In genomic region chr4:63817505-63817904, GRCm38 (mm10) we compare ENCODE assay signal across 29 mouse cellular contexts. TPM values are rescaled to one million over a fixed set of nuclear protein-coding genes. Genes with fewer than 3 reads are reported as not detected.
DNase-seq lines count a peak whose midpoint lies in the region; ATAC-seq lines count a peak whose summit lies in the region.
"Had no signal": no experiment of that assay in that cellular context is flagged by ENCODE, and none has a peak within 500 bp of the region (broad histone marks: within the 10 kb centered on the region; RNA-seq: fewer than 3 reads in every experiment).

No protein-coding gene starts in this region.

- no peaks in the 10 kb centered on the region for H3K79me2 ChIP-seq in macrophage (ENCODE audit: inconsistent target)

- H3K4me1 ChIP-seq in forebrain, embryonic 13.5 days, result no peaks in the 10 kb centered on the region
- H3K4me1 ChIP-seq in hindbrain, embryonic 11.5 days (replicated peaks; ENCODE audit: control insufficient read depth, insufficient read depth, low read length), result no peaks in the 10 kb centered on the region
- H3K4me1 ChIP-seq: embryonic facial prominence, embryonic 12.5 days; embryonic facial prominence, embryonic 15.5 days; forebrain, embryonic 15.5 days; heart, embryonic 10.5 days; heart, embryonic 13.5 days; hindbrain, embryonic 10.5 days had no signal

- H3K4me3 ChIP-seq in macrophage (ENCODE audit: inconsistent target), result no peak overlapping the region
- no peak overlapping the region for H3K4me3 ChIP-seq in forebrain, embryonic 13.5 days
- no peak overlapping the region for H3K4me3 ChIP-seq in hindbrain, embryonic 11.5 days (ENCODE audit: low read depth, low read length)
- H3K4me3 ChIP-seq: embryonic facial prominence, embryonic 12.5 days; embryonic facial prominence, embryonic 15.5 days; forebrain, embryonic 15.5 days; heart, adult 2 months; heart, embryonic 10.5 days; heart, embryonic 13.5 days; hindbrain, embryonic 10.5 days had no signal

- H3K36me3 ChIP-seq in macrophage (ENCODE audit: inconsistent target), result no peaks in the 10 kb centered on the region
- no peaks in the 10 kb centered on the region for H3K36me3 ChIP-seq in forebrain, embryonic 13.5 days (ENCODE audit: poor library complexity, severe bottlenecking)
- H3K36me3 ChIP-seq in hindbrain, embryonic 11.5 days (ENCODE audit: control insufficient read depth, insufficient read depth, low read length), result no peaks in the 10 kb centered on the region
- H3K36me3 ChIP-seq: embryonic facial prominence, embryonic 12.5 days; embryonic facial prominence, embryonic 15.5 days; forebrain, embryonic 15.5 days; heart, embryonic 10.5 days; heart, embryonic 13.5 days; hindbrain, embryonic 10.5 days had no signal

- no peaks in the 10 kb centered on the region for H3K27me3 ChIP-seq in forebrain, embryonic 13.5 days
- no peaks in the 10 kb centered on the region for H3K27me3 ChIP-seq in hindbrain, embryonic 11.5 days (ENCODE audit: control insufficient read depth, insufficient read depth, low read length)
- H3K27me3 ChIP-seq: embryonic facial prominence, embryonic 12.5 days; embryonic facial prominence, embryonic 15.5 days; forebrain, embryonic 15.5 days; heart, embryonic 13.5 days had no signal

- H3K9me3 ChIP-seq in forebrain, embryonic 13.5 days (replicated peaks), result no peaks in the 10 kb centered on the region
- H3K9me3 ChIP-seq in hindbrain, embryonic 11.5 days (ENCODE audit: control insufficient read depth, low read length), result no peaks in the 10 kb centered on the region
- H3K9me3 ChIP-seq: embryonic facial prominence, embryonic 12.5 days; embryonic facial prominence, embryonic 15.5 days; forebrain, embryonic 15.5 days; heart, embryonic 10.5 days; heart, embryonic 13.5 days; hindbrain, embryonic 10.5 days had no signal

- H3K4me2 ChIP-seq in forebrain, embryonic 13.5 days, result no peak overlapping the region
- H3K4me2 ChIP-seq in hindbrain, embryonic 11.5 days (replicated peaks; ENCODE audit: low read depth, low read length), result no peak overlapping the region
- H3K4me2 ChIP-seq: embryonic facial prominence, embryonic 12.5 days; embryonic facial prominence, embryonic 15.5 days; forebrain, embryonic 15.5 days; heart, embryonic 13.5 days; hindbrain, embryonic 14.5 days had no signal

- H3K9ac ChIP-seq in forebrain, embryonic 13.5 days, result no peak overlapping the region
- no peak overlapping the region for H3K9ac ChIP-seq in hindbrain, embryonic 11.5 days (ENCODE audit: low read depth, low read length)
- H3K9ac ChIP-seq: embryonic facial prominence, embryonic 12.5 days; embryonic facial prominence, embryonic 15.5 days; forebrain, embryonic 15.5 days; heart, embryonic 13.5 days; hindbrain, embryonic 14.5 days had no signal

- ATAC-seq in common myeloid progenitor, adult 5-6 weeks (replicated peaks; ENCODE audit: low read depth, poor library complexity, severe bottlenecking), result peak; percentile 77
- ATAC-seq in neutrophil, adult 5-6 weeks (ENCODE audit: extremely low read depth, insufficient number of reproducible peaks, low FRiP score, poor library complexity, severe bottlenecking), result 0 out of 2 replicates have a peak, but pooled peaks have one; percentile 36
- no peak for ATAC-seq in forebrain, embryonic 13.5 days
- ATAC-seq in hindbrain, embryonic 11.5 days (ENCODE audit: low FRiP score), result no peak
- ATAC-seq: forebrain, embryonic 15.5 days; hindbrain, postnatal 0 days; inflammation-experienced regulatory T-cells, adult 6 months had no signal

- H3K27ac ChIP-seq in macrophage, result peak overlapping the region; percentile 55
- H3K27ac ChIP-seq in forebrain, embryonic 13.5 days, result no peak overlapping the region
- no peak overlapping the region for H3K27ac ChIP-seq in hindbrain, embryonic 11.5 days (ENCODE audit: low read depth, low read length)
- H3K27ac ChIP-seq: embryonic facial prominence, embryonic 12.5 days; embryonic facial prominence, embryonic 15.5 days; forebrain, embryonic 15.5 days; heart, adult 2 months; heart, embryonic 10.5 days; heart, embryonic 13.5 days; hindbrain, embryonic 10.5 days; hindbrain, embryonic 14.5 days; hindbrain, postnatal 0 days had no signal

- DNase-seq in 416B (ENCODE audit: low read depth), result peak; percentile 7
- no peak for DNase-seq in right cerebral cortex, postnatal 25 days
- DNase-seq in hindbrain, embryonic 11.5 days (ENCODE audit: low spot score), result no peak
- DNase-seq: adrenal gland, adult 2 months; adrenal gland, postnatal 14 days; B cell, adult 2 months; cerebellum, adult 18-20 months; cerebellum, adult 9-10 months; cerebellum, postnatal 14 days; gastrocnemius, postnatal 25 days; heart, adult 2 months had no signal

RNA-seq across cellular contexts. Expression of gene Tnfsf8, which starts 43.6 kb away (rescaled TPM):
- 1.1 and 2.3 TPM in 2 replicates for total RNA-seq in common myeloid progenitor, adult 5-6 weeks (2017)
- total RNA-seq in macrophage (2018; cell fraction: chromatin; rRNA removed), result 1 to 10 TPM in 8 of 26 experiments, under 1 TPM in 15, not detected in 3; 0.22 to 9.0 (median 0.70) TPM
- 1 to 10 TPM in 21 of 26 experiments, under 1 TPM in 5; 0.48 to 4.7 (median 1.5) TPM for total RNA-seq in macrophage (2018; cell fraction: cytosol; rRNA removed)
- 1 to 10 TPM in 23 of 26 experiments, under 1 TPM in 3; 0.64 to 9.1 (median 3.3) TPM for total RNA-seq in macrophage (2018; cell fraction: nucleus; rRNA removed)
- 0.53 to 2.3 TPM (median 0.56 TPM) in 3 replicates for polyA plus RNA-seq in macrophage (2018)
- total RNA-seq in neutrophil, adult 5-6 weeks (2017), result 3.0 and 3.8 TPM in 2 replicates
- 0.08 TPM in 1 of 2 replicates, not detected in the other for polyA plus RNA-seq in forebrain, embryonic 13.5 days (2015; fragmentation: Nextera tagmentation; extraction: Ambion mirVana)
- polyA plus RNA-seq in hindbrain, embryonic 11.5 days (2014; fragmentation: Nextera tagmentation; extraction: Ambion mirVana), result not detected in 2 replicates
- total RNA-seq: adrenal gland, postnatal 14 days; adrenal gland, postnatal 4 days; gastrocnemius, adult 8-10 months; gastrocnemius, postnatal 25 days; heart, adult 2 months; heart, postnatal 25 days; hindbrain, postnatal 0 days; MEL had no signal
- polyA plus RNA-seq: adrenal gland, adult 2 months; embryonic facial prominence, embryonic 12.5 days; embryonic facial prominence, embryonic 15.5 days; forebrain, embryonic 11.5 days; heart, embryonic 10.5 days; heart, embryonic 13.5 days; hindbrain, embryonic 10.5 days; hindbrain, embryonic 14.5 days had no signal

Comparison
In these comparisons a context has a peak if more than half of its experiments do, and no peak if none do; other contexts are left out.
1. ATAC-seq: peak in common myeloid progenitor, adult 5-6 weeks (single experiment) and neutrophil, adult 5-6 weeks (single experiment); none in forebrain, embryonic 13.5 days (single experiment) and hindbrain, embryonic 11.5 days (single experiment).